Mouse (Mus musculus) stomach, postnatal 0 days (tissue): ENCODE data around the gene Fnbp4.

Experiments
- CTCF ChIP-seq: IDR thresholded peaks from 2 replicates; pipeline ENCODE4 v1.5.1; 2016; ENCODE audit warnings: antibody characterized with exemption, low read depth, mild to moderate bottlenecking, moderate library complexity
- EP300 ChIP-seq: optimal IDR thresholded peaks from 2 replicates; pipeline ENCODE3; 2016; ENCODE audit warnings: antibody characterized with exemption

GRCm38 (mm10) chr2:90717948-90718347 lies 27.2 kb upstream of the Fnbp4 start:
- TF ChIP-seq CTCF = no peak
- no peak for TF ChIP-seq EP300
